Mouse (Mus musculus) kidney, embryonic 14.5 days (tissue): Measurements from ENCODE around the gene Ucp2. TPM values are rescaled to one million over a fixed set of nuclear protein-coding genes. Genes with fewer than 3 reads are reported as not detected.

Experiments
- ATAC-seq: fragments of 200-750 bp; cut with Nextera tagmentation; 2 replicates; pipeline ENCODE4 v1.8.0; 2017; ENCODE audit warnings: moderate number of reproducible peaks, mild to moderate bottlenecking, moderate TSS enrichment, moderate library complexity; ENCODE audit not compliant: low FRiP score, low TSS enrichment
- H3K27ac ChIP-seq: fragments of 300-500 bp; sonication (generic); 2 replicates; pipeline ENCODE4 v1.5.1; 2014; ENCODE audit warnings: low read depth, mild to moderate bottlenecking, low read length, moderate library complexity, mixed read lengths
- H3K27me3 ChIP-seq: fragments of 300-500 bp; sonication (generic); 2 replicates; pipeline ENCODE4 v1.6.1; 2014; ENCODE audit warnings: mild to moderate bottlenecking, low read length; ENCODE audit not compliant: control insufficient read depth, insufficient read depth
- H3K36me3 ChIP-seq: fragments of 300-500 bp; sonication (generic); 2 replicates; pipeline ENCODE4 v1.6.1; 2014; ENCODE audit warnings: low read length, mixed read lengths; ENCODE audit not compliant: control insufficient read depth, insufficient read depth
- H3K4me1 ChIP-seq: fragments of 300-500 bp; sonication (generic); 2 replicates; pipeline ENCODE4 v1.6.1; 2014; ENCODE audit warnings: low read length, mixed read lengths; ENCODE audit not compliant: control insufficient read depth, insufficient read depth
- H3K4me2 ChIP-seq: fragments of 300-500 bp; sonication (generic); replicated peaks from 2 replicates; pipeline ENCODE4 v1.6.1; 2014; ENCODE audit warnings: low read depth, mild to moderate bottlenecking, low read length
- H3K4me3 ChIP-seq: fragments of 300-500 bp; sonication (generic); 2 replicates; pipeline ENCODE4 v1.5.1; 2014; ENCODE audit warnings: mild to moderate bottlenecking, low read length
- H3K9ac ChIP-seq: fragments of 300-500 bp; sonication (generic); 2 replicates; pipeline ENCODE4 v1.6.1; 2014; ENCODE audit warnings: low read depth, mild to moderate bottlenecking, low read length, moderate library complexity
- H3K9me3 ChIP-seq: fragments of 300-500 bp; sonication (generic); 2 replicates; pipeline ENCODE4 v1.6.1; 2016; ENCODE audit warnings: low read length; ENCODE audit not compliant: control insufficient read depth
- WGBS: fragments of 180-500 bp; shearing (Covaris S2); extraction: QIAGEN DNeasy Blood & Tissue Kit; methylation state at CpG from one replicate; pipeline ENCODE4 v1.1.7; 2014; 5-methylcytosine and 5-hydroxymethylcytosine counted together
- polyA plus RNA-seq: library from polyadenylated mRNA; unstranded; fragments of >200 nt; fragmentation: Nextera tagmentation; extraction: Ambion mirVana; gene quantifications from 2 replicates; pipeline ENCODE4 v1.2.1, GENCODE M21; 2014

Gene Ucp2
- polyA plus RNA-seq, 1 experiment from 2014 or later, result 193 TPM

DNA sequence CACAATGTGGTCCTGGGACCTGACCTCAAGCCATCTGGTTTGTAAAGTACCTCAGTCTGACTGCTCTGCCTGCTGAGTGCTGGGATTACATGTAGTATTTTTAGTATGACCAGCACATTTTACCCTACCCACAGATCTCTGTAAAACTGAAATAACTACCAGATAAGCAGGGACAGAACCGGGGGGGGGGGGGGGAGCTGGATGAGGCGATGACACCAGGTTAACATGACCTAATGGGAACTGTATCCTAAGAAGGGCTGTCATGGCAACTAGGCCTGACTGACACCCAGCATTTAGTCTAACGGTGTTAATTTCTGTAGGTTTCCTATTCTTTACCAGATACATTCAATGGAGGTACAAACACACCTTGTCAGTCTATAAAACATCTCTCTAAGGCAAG lies 56.7 kb downstream of the Ucp2 start:
- Histone ChIP-seq H3K27me3 (no peaks in the 10 kb centered on the region), H3K36me3 (peaks cover 11% of the 10 kb centered on the region; the same call in 1 of the 2 replicates), H3K27ac (no peak overlapping the region), H3K4me1 (no peaks in the 10 kb centered on the region), H3K4me3 (no peak overlapping the region), H3K9me3 (no peaks in the 10 kb centered on the region), H3K4me2 (no peak overlapping the region), H3K9ac (no peak overlapping the region)
- WGBS, result 100% methylated on average over 3 of the region's 3 CpGs
- ATAC-seq, result no peak

DNA sequence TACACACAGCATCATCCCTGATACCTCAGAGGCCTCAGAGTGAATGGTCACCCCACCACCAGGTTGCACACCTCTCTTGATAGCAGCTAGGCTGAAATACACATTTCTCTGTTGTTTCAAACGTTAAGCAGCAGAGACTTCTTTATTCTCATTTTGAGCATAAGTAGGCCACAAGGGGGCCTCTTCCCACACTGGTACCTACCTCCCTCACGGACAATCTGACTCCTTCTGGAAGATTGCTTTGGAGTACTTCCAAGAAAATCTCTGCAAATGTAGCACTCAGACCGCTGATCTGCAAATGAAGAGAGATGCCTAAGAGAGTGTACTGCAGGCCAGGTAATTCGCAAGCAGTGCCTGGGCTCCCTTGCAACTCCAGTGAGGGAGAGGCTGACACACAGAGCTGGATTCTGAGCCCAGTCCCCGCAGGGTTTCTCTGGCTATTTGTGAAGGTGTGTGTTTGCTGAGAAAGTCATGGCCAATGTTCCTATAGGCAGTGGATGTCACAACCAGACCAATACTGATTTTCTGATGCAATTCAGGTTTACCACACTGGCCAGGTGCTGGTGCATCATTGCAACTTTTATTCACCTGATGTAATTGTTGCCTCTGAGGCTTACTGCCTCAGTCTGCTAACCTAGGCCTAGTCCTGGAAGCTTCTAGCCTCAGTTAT lies 57.3 kb downstream of the Ucp2 start:
- no peak for ATAC-seq
- peaks cover 11% of the 10 kb centered on the region; the same call in 1 of the 2 replicates for H3K36me3 ChIP-seq
- H3K4me3 ChIP-seq, result no peak overlapping the region
- H3K4me2 ChIP-seq, result no peak overlapping the region
- H3K27ac ChIP-seq, result no peak overlapping the region
- no peaks in the 10 kb centered on the region for H3K27me3 ChIP-seq
- no peak overlapping the region for H3K9ac ChIP-seq
- H3K9me3 ChIP-seq, result no peaks in the 10 kb centered on the region
- H3K4me1 ChIP-seq, result no peaks in the 10 kb centered on the region
- WGBS, result 69% methylated on average over 5 of the region's 5 CpGs

Other genes starting within 250 kb of the Ucp2 start
- gene P4ha3, start 207.8 kb upstream of the Ucp2 start, polyA plus RNA-seq, result 7.3 and 8.6 TPM in 2 replicates
- gene C2cd3, start 121.1 kb upstream of the Ucp2 start, polyA plus RNA-seq, result 38.6 and 45.4 TPM in 2 replicates
- gene Ppme1, start 121.0 kb upstream of the Ucp2 start, polyA plus RNA-seq, result 51.0 and 64.5 TPM in 2 replicates
- 0.08 TPM in 1 of 2 replicates, not detected in the other for gene Ucp3, start 20.3 kb upstream of the Ucp2 start, polyA plus RNA-seq
- gene Dnajb13, start 21.6 kb downstream of the Ucp2 start, polyA plus RNA-seq, result 0.19 and 0.46 TPM in 2 replicates
- 23.8 and 27.1 TPM in 2 replicates for gene Coa4, start 43.7 kb downstream of the Ucp2 start, polyA plus RNA-seq
- gene Rab6a, start 114.1 kb downstream of the Ucp2 start, polyA plus RNA-seq, result 100 and 120 TPM in 2 replicates
- 91.3 and 95.4 TPM in 2 replicates for gene Mrpl48, start 115.0 kb downstream of the Ucp2 start, polyA plus RNA-seq
- 2.6 TPM in 2 replicates for gene Plekhb1, start 169.1 kb downstream of the Ucp2 start, polyA plus RNA-seq
- gene Fam168a, start 213.3 kb downstream of the Ucp2 start, polyA plus RNA-seq, result 43.6 and 53.8 TPM in 2 replicates